Mouse (Mus musculus) liver, adult 2 months (tissue): ENCODE measurements around the gene Olfr49. TPM values are rescaled to one million over a fixed set of nuclear protein-coding genes. Genes with fewer than 3 reads are reported as not detected.

ENCODE experiments used
- DNase-seq: peaks from one replicate; pipeline ENCODE4 v3.0.0-alpha.2; 2011; ENCODE audit warnings: low read depth, low spot score; ENCODE audit errors: extremely low read depth
- H3K27ac ChIP-seq: fragments of 200-500 bp; replicated peaks from 2 replicates; pipeline ENCODE4 v1.5.1; 2012; ENCODE audit warnings: low read depth, mild to moderate bottlenecking, control low read depth, inconsistent platforms, low read length; ENCODE audit not compliant: insufficient read depth
- H3K27me3 ChIP-seq: fragments of 200-500 bp; 2 replicates; pipeline ENCODE4 v1.6.1; 2012; ENCODE audit warnings: mild to moderate bottlenecking, moderate library complexity, low read length, inconsistent platforms; ENCODE audit not compliant: control insufficient read depth, insufficient read depth
- H3K36me3 ChIP-seq: fragments of 200-500 bp; 2 replicates; pipeline ENCODE4 v1.6.1; 2012; ENCODE audit warnings: low read length, inconsistent platforms; ENCODE audit not compliant: control insufficient read depth, insufficient read depth
- H3K4me1 ChIP-seq: fragments of 200-500 bp; 2 replicates; pipeline ENCODE4 v1.6.1; 2011; ENCODE audit warnings: low read length; ENCODE audit not compliant: control insufficient read depth, insufficient read depth
- H3K4me3 ChIP-seq: fragments of 200-500 bp; 2 replicates; pipeline ENCODE4 v1.5.1; 2011; ENCODE audit warnings: low read depth, mild to moderate bottlenecking, control low read depth, low read length, moderate library complexity; ENCODE audit not compliant: insufficient read depth
- H3K79me2 ChIP-seq: fragments of 200-500 bp; 2 replicates; pipeline ENCODE4 v1.6.1; 2012; ENCODE audit warnings: inconsistent platforms, mild to moderate bottlenecking, low read length, moderate library complexity; ENCODE audit not compliant: control insufficient read depth, insufficient read depth
- H3K9ac ChIP-seq: fragments of 200-500 bp; 2 replicates; pipeline ENCODE4 v1.6.1; 2012; ENCODE audit warnings: low read depth, mild to moderate bottlenecking, control low read depth, inconsistent platforms, low read length
- CTCF ChIP-seq: fragments of 200-500 bp; IDR thresholded peaks from 2 replicates; pipeline ENCODE4 v1.5.1; 2011; ENCODE audit warnings: low read depth, low read length, control low read depth
- POLR2A ChIP-seq: fragments of 200-500 bp; IDR thresholded peaks from 2 replicates; pipeline ENCODE4 v1.6.1; 2011; ENCODE audit warnings: low read length, control low read depth; ENCODE audit not compliant: insufficient read depth; ENCODE audit errors: extremely low read depth
- WGBS: fragments of 180-500 bp; shearing (Covaris S2); methylation state at CpG from one replicate; pipeline ENCODE4 v1.1.7; 2018; 5-methylcytosine and 5-hydroxymethylcytosine counted together
- polyA plus RNA-seq: library from polyadenylated mRNA; depleted of rRNA; stranded (reverse); fragments of >200 nt; gene quantifications from 2 replicates; pipeline ENCODE4 v1.2.3, GENCODE M21; 2012; rRNA removed
- total RNA-seq: library from RNA; depleted of rRNA; stranded (reverse); fragments of >200 nt; gene quantifications from 2 replicates; pipeline ENCODE4 v1.2.3, GENCODE M21; 2014; rRNA removed

Olfr49 gene
- total and polyA plus RNA-seq, 2 experiments = not detected

DNA sequence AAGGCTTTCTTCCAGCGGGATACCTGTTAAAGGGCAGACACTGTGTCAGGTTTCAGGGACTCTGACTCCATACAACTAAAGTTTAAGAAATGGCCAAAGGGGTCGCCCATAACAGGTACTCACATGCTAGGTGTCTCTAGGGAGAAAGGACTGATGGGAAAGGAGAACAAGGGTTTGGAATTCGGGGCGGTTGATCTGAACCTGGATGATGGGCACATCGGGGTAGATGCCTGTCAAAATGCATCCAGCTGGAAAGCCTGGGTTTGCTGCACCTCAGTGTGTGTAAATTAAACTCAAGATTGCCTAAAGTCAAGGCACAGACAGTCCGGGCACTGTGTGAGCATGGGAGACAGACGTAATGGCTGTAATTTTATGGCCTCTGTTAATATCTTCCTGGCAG lies 56.2 kb downstream of the Olfr49 start:
- no peaks in the 10 kb centered on the region for H3K27me3 ChIP-seq
- H3K36me3 ChIP-seq = no peaks in the 10 kb centered on the region
- H3K4me3 ChIP-seq = no peak overlapping the region
- H3K27ac ChIP-seq = no peak overlapping the region
- 63% methylated on average over 7 of the region's 7 CpGs for WGBS
- no peak for DNase-seq
- H3K9ac ChIP-seq = no peak overlapping the region
- peaks cover 3% of the 10 kb centered on the region; the same call in 1 of the 2 replicates for H3K4me1 ChIP-seq
- no peak for TF ChIP-seq CTCF
- no peak for TF ChIP-seq POLR2A
- no peaks in the 10 kb centered on the region for H3K79me2 ChIP-seq

Other genes starting within 250 kb of the Olfr49 start
- gene Dad1, start 30.8 kb downstream of the Olfr49 start, total RNA-seq = 39.4 and 57.1 TPM in 2 replicates
- gene Dad1, start 30.8 kb downstream of the Olfr49 start, polyA plus RNA-seq = 546 and 638 TPM in 2 replicates
- 22.1 and 25.2 TPM in 2 replicates for gene Abhd4, start 30.8 kb downstream of the Olfr49 start, total RNA-seq
- gene Abhd4, start 30.8 kb downstream of the Olfr49 start, polyA plus RNA-seq = 33.5 and 38.4 TPM in 2 replicates
- gene Oxa1l, start 75.9 kb upstream of the Olfr49 start, total RNA-seq = 16.4 and 23.1 TPM in 2 replicates
- gene Oxa1l, start 75.9 kb upstream of the Olfr49 start, polyA plus RNA-seq = 108 and 116 TPM in 2 replicates
- 2.2 and 2.3 TPM in 2 replicates for gene Slc7a7, start 132.8 kb upstream of the Olfr49 start, total RNA-seq
- 2.6 and 4.1 TPM in 2 replicates for gene Slc7a7, start 132.8 kb upstream of the Olfr49 start, polyA plus RNA-seq
- gene Mrpl52, start 142.0 kb upstream of the Olfr49 start, total RNA-seq = 77.8 and 85.8 TPM in 2 replicates
- 876 and 1,262 TPM in 2 replicates for gene Mrpl52, start 142.0 kb upstream of the Olfr49 start, polyA plus RNA-seq
- gene Mmp14, start 146.7 kb upstream of the Olfr49 start, total RNA-seq = 9.0 and 12.4 TPM in 2 replicates
- 44.0 and 52.6 TPM in 2 replicates for gene Mmp14, start 146.7 kb upstream of the Olfr49 start, polyA plus RNA-seq
- 7.1 and 10.4 TPM in 2 replicates for gene Lrp10, start 179.2 kb upstream of the Olfr49 start, total RNA-seq
- 41.3 and 50.3 TPM in 2 replicates for gene Lrp10, start 179.2 kb upstream of the Olfr49 start, polyA plus RNA-seq
- not detected in 2 replicates for gene Rem2, start 191.2 kb upstream of the Olfr49 start, total RNA-seq
- 0.10 TPM in 1 of 2 replicates, not detected in the other for gene Rem2, start 191.2 kb upstream of the Olfr49 start, polyA plus RNA-seq
- 7.4 and 8.0 TPM in 2 replicates for gene Prmt5, start 232.6 kb upstream of the Olfr49 start, total RNA-seq
- gene Prmt5, start 232.6 kb upstream of the Olfr49 start, polyA plus RNA-seq = 9.5 and 17.0 TPM in 2 replicates